Mouse (Mus musculus): ENCODE measurements around the gene Tekt3. TPM values are rescaled to one million over a fixed set of nuclear protein-coding genes. Genes with fewer than 3 reads are reported as not detected.

Gene Tekt3
- not detected in 2 replicates for polyA plus RNA-seq (2015; fragmentation: Nextera tagmentation; extraction: Ambion mirVana)

DNA sequence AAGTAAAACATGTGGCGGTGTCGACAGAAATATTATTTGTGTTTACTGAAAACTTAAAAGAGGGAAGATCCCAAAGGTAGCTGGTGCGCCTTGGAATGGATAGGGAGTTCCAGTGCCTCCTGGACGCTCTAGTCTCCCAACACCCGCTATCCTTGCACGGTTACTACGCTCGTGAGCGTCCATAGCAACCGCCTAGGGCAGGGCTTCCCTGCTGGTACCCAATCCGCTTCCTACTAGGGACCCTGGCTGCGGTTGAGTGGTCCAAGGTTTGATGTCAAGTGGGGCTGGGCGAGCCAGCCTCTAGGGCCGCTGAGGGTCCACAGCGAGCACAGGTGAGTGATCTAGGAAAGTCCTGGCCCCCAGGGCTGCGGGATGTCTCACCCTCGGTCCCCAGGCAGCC, at the start of gene Tekt3:
Gene Tekt3 (plus strand): TSS at position 209 of the 400 bp plus-strand sequence.
- WGBS (ENCODE audit: insufficient replicate concordance): 11% methylated on average over 17 of the region's 17 CpGs
- no peak for DNase-seq

DNA sequence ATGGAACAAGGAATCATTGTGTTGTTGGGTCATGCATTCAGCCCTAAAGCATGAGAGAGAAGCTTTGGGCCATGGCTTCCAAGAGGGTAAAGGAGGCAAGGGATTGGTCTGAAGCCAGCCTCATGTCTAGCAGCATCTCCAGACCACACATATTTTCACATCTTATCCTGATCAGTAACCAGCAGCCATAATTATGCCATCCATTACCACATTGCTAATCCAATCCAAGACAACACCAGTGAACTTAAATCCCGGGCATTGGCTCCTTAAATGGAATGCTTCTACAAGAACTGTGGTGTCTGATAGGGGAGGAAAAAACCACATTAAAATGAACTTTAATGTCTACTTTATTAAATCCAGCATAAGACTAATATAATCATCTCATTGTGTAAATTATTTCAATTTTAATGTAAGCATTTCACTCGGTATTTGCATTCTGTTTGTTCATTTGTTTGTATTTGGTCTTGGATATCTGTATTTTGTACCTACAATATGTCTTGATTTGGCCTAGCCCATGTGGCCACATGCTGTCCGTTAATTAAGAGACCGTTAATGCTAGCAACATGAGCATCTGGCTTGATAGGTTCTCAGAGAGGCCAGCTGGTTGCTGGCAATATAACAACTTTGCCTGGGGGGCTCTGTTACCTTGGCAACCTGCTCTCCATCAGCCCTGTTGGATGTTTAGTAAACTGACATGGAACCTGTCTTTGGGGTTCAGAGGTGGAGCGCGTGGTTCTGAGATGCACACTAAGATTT, 43.9 kb upstream of the Tekt3 start:
- Histone ChIP-seq H3K36me3 (no peaks in the 10 kb centered on the region), H3K4me1 (replicated peaks) (peaks cover 6% of the 10 kb centered on the region; the same call in 1 of the 2 replicates), H3K9ac (no peak overlapping the region), H3K27ac (no peak overlapping the region), H3K4me3 (replicated peaks) (no peak overlapping the region), H3K27me3 (no peaks in the 10 kb centered on the region), H3K4me2 (no peak overlapping the region), H3K9me3 (replicated peaks) (no peaks in the 10 kb centered on the region)
- ATAC-seq (ENCODE audit: low read depth) (no peak), DNase-seq (no peak)
- WGBS (ENCODE audit: insufficient replicate concordance): 73% methylated on average over 6 of the region's 6 CpGs

More for the DNA sequence above, at the start of gene Tekt3:
- H3K4me1 ChIP-seq (replicated peaks): no peaks in the 10 kb centered on the region
- H3K4me2 ChIP-seq: no peak within 1 kb of the TSS
- H3K27me3 ChIP-seq: peaks cover 16% of the 10 kb centered on the region
- H3K36me3 ChIP-seq: no peaks in the 10 kb centered on the region
- no peak within 1 kb of the TSS for H3K9ac ChIP-seq
- no peak for ATAC-seq (ENCODE audit: low read depth)
- H3K4me3 ChIP-seq (replicated peaks): no peak within 1 kb of the TSS
- H3K9me3 ChIP-seq (replicated peaks): no peaks in the 10 kb centered on the region
- H3K27ac ChIP-seq: no peak within 1 kb of the TSS

DNA sequence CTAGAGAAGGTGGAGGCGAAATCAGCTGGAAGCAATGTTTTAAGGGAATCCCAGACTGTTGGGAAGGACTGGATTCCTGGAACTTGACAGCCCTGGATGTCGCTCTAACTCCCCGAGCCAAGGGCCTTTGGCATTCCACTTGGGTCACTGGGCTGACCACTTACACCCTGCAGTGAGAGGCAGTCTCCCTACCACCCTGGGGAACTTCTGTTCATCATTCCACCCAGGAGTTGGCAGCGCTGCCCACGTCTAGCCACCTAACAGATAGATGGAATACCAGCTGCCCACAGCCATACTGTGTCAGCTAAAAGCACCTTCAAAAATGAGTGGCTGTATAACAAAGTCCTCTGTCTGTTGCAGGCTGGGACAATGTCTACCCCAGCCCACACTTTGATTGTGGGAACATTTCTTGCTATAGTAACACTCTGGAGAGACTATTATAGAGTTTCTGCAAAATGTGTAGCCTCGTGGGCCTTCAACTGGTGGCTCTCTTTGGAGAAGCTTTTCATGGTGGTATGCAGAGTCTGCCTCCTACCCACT, 43.3 kb upstream of the Tekt3 start:
- no peak for DNase-seq
- Histone ChIP-seq H3K9ac (no peak overlapping the region), H3K4me3 (replicated peaks) (no peak overlapping the region), H3K36me3 (no peaks in the 10 kb centered on the region), H3K27me3 (no peaks in the 10 kb centered on the region), H3K4me2 (no peak overlapping the region), H3K9me3 (replicated peaks) (no peaks in the 10 kb centered on the region), H3K27ac (no peak overlapping the region), H3K4me1 (replicated peaks) (peaks cover 6% of the 10 kb centered on the region; the same call in 1 of the 2 replicates)
- 61% methylated on average over 6 of the region's 6 CpGs for WGBS (ENCODE audit: insufficient replicate concordance)
- ATAC-seq (ENCODE audit: low read depth): no peak

DNA sequence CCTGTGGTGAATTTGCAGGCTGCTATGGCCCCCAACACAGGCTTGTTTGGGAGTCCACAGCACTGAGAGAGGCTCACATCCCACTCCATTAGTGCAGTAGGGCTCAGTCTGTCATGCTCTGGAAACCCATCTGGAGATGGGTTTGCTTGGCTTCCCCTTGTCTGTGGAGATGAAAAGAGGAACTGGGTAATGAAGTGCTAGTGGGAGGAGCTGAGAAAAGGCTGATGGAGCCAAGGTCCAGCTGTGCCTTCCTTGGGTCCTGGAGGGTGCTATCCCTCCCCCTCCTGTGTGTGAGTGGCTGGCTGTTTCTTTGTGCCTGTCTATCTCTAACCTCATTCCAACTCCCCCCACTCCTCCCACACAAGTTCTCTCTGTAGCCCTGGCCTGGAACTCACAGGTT, 40.8 kb upstream of the Tekt3 start:
- ATAC-seq (ENCODE audit: low read depth): 0 out of 2 replicates have a peak, but pooled peaks have one; percentile 12
- Histone ChIP-seq H3K9ac (no peak overlapping the region), H3K4me1 (replicated peaks) (peaks cover 6% of the 10 kb centered on the region; the same call in 1 of the 2 replicates), H3K27me3 (no peaks in the 10 kb centered on the region), H3K4me2 (no peak overlapping the region), H3K4me3 (replicated peaks) (no peak overlapping the region), H3K9me3 (replicated peaks) (no peaks in the 10 kb centered on the region), H3K36me3 (no peaks in the 10 kb centered on the region), H3K27ac (no peak overlapping the region)
- no peak for DNase-seq

DNA sequence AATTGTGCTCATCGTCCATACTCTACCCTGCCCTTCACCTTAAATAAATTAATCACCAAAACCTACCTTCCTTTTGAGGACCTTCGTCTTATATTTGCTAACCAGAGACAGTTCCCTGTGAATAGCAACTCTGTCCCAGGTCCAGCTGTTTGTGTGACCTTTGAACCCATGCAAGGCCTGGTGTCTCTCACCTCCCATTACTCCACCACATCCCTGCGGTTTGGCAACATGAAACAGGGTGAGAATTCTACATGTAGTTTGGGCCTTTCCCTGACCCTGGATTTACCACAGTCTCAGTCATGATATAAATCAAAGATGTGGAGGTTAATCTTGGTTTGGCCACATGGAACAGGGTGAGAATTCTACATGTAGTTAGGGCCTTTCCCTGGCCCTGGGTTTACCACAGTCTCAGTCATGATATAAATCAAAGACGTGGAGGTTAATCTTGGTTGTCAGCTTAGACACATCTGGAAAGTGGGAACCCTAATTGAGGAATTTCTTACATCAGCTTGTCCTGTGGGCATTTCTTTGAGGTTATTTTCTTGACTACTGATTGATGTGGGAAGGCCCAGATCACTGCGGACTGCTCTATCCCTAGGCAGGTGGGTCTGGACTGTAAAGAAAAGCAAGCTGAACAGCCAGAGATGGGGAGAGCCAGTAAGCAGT, 40.2 kb upstream of the Tekt3 start:
- H3K9me3 ChIP-seq (replicated peaks): no peaks in the 10 kb centered on the region
- no peak overlapping the region for H3K27ac ChIP-seq
- DNase-seq (no peak), ATAC-seq (ENCODE audit: low read depth) (no peak)
- no peaks in the 10 kb centered on the region for H3K36me3 ChIP-seq
- peaks cover 6% of the 10 kb centered on the region; the same call in 1 of the 2 replicates for H3K4me1 ChIP-seq (replicated peaks)
- H3K9ac ChIP-seq: no peak overlapping the region
- WGBS (ENCODE audit: insufficient replicate concordance): 58% methylated on average over 5 of the region's 5 CpGs
- no peak overlapping the region for H3K4me3 ChIP-seq (replicated peaks)
- H3K27me3 ChIP-seq: no peaks in the 10 kb centered on the region
- no peak overlapping the region for H3K4me2 ChIP-seq

DNA sequence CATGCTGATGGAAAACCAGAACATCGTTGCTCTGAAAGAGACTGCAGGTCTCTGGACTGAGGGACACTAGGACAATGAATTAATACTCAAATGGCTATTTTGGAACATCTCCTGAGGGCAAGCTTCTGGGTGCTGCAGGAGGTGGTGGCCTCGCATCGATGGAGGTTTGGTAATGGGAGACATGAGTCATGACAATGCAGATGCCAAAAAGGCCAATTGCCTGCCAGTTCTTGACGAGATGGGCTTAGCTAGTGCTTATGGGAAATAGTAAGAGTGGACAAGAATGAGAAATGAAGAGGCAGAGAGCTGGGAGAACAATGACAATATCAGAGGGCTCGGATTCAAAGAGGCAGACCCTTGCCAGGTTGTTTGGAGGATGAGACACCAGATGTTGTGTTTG, 38.0 kb upstream of the Tekt3 start:
- no peak overlapping the region for H3K9ac ChIP-seq
- no peaks in the 10 kb centered on the region for H3K36me3 ChIP-seq
- no peak overlapping the region for H3K4me3 ChIP-seq (replicated peaks)
- no peak overlapping the region for H3K4me2 ChIP-seq
- DNase-seq (no peak), ATAC-seq (ENCODE audit: low read depth) (no peak)
- H3K27ac ChIP-seq: no peak overlapping the region
- H3K9me3 ChIP-seq (replicated peaks): no peaks in the 10 kb centered on the region
- peaks cover 6% of the 10 kb centered on the region; the same call in 1 of the 2 replicates for H3K4me1 ChIP-seq (replicated peaks)
- 54% methylated on average over 5 of the region's 5 CpGs for WGBS (ENCODE audit: insufficient replicate concordance)
- no peaks in the 10 kb centered on the region for H3K27me3 ChIP-seq

DNA sequence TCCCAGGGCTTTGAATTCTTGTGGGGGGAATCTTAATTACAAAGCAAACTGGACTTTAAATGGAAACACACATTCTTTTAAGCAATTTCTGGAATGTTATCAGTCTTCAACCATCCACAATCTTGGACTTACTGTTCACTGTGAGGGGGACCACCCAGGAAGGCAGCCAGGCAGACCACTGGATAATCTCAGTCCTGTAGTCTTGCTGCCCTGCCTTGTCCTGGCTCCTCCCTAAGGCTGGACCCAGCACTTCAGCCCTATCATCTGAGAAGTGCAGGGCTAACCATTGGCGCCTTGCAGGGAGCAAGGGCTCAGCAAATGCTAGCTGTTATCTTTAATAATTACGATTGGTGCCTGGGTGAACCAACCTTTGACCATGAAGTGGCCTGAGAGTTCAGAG, 37.3 kb upstream of the Tekt3 start:
- H3K36me3 ChIP-seq: no peaks in the 10 kb centered on the region
- ATAC-seq (ENCODE audit: low read depth): no peak
- H3K27ac ChIP-seq: no peak overlapping the region
- no peaks in the 10 kb centered on the region for H3K27me3 ChIP-seq
- DNase-seq: no peak
- peaks cover 6% of the 10 kb centered on the region; the same call in 1 of the 2 replicates for H3K4me1 ChIP-seq (replicated peaks)
- 25% methylated on average over 2 of the region's 2 CpGs for WGBS (ENCODE audit: insufficient replicate concordance)
- no peaks in the 10 kb centered on the region for H3K9me3 ChIP-seq (replicated peaks)
- no peak overlapping the region for H3K4me3 ChIP-seq (replicated peaks)
- no peak overlapping the region for H3K4me2 ChIP-seq
- no peak overlapping the region for H3K9ac ChIP-seq

DNA sequence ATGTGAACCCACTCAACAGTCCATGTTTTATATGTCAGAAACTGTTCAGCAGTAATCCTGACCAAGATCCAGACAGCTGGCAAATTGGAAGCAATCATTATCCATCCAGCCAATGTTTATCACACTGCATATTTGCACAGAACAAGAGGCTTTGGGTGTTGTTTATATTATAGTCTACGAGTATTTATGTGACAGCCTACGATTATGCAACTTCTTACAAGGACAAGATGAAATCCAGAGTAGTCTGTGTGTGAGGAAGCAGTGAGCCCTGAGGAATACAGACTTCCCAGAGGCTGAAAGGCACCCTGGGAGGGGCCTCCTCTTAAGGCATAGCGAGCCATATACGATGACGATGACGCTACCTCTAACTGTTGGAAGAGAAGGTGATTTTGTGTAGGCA, 36.0 kb upstream of the Tekt3 start:
- Histone ChIP-seq H3K27ac (no peak overlapping the region), H3K4me2 (no peak overlapping the region), H3K27me3 (no peaks in the 10 kb centered on the region), H3K9ac (no peak overlapping the region), H3K4me3 (replicated peaks) (no peak overlapping the region), H3K9me3 (replicated peaks) (no peaks in the 10 kb centered on the region), H3K4me1 (replicated peaks) (peaks cover 6% of the 10 kb centered on the region; the same call in 1 of the 2 replicates), H3K36me3 (no peaks in the 10 kb centered on the region)
- no peak for ATAC-seq (ENCODE audit: low read depth)
- no peak for DNase-seq
- WGBS (ENCODE audit: insufficient replicate concordance): 64% methylated on average over 6 of the region's 6 CpGs

DNA sequence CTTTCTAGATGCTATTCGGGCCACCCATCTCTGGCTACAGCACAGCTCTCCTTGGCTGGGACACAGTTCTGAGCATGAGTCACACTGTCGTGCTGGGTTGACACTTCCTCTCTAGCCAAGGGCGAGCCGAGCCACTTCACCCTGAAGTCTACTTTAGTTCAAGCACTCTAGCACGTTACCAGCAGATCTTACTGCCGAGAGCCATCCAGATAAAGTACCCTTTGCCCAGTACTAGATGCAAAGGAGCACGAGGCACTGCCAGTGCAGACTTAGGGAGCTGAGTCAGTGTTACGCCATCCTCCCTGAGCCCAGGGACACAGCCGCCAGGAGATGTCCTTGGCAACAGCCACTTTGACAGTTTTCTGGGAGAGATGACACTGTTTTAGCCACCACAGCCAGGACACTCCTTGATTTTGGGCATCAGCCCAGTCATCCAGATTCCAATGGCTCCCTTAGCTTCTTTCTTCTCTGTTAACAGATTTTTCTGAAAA, 34.8 kb upstream of the Tekt3 start:
- ATAC-seq (ENCODE audit: low read depth) (no peak), DNase-seq (no peak)
- Histone ChIP-seq H3K27me3 (no peaks in the 10 kb centered on the region), H3K27ac (no peak overlapping the region), H3K4me1 (replicated peaks) (no peaks in the 10 kb centered on the region), H3K36me3 (no peaks in the 10 kb centered on the region), H3K9me3 (replicated peaks) (no peaks in the 10 kb centered on the region), H3K4me2 (no peak overlapping the region), H3K9ac (no peak overlapping the region), H3K4me3 (replicated peaks) (no peak overlapping the region)
- WGBS (ENCODE audit: insufficient replicate concordance): 36% methylated on average over 9 of the region's 9 CpGs

DNA sequence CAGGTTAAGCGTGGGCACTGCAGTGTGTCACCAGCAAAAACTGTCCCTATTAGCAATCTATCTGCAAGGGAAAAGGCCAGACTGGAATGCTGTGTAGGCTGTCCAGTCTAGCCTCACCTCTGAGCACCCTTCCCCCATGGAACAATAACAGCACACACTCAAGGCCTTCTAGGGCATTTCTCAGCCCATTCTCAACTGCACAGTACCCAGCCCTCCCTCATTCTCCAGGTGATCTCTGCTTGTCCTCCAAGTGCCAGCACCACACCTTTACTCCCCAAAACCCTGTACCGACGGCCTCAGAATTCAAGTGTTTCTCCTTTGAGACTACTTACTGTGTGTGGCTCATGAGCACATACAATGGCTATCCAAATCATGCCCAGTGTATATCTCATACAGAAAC, 33.3 kb upstream of the Tekt3 start:
- no peaks in the 10 kb centered on the region for H3K36me3 ChIP-seq
- DNase-seq: no peak
- no peak overlapping the region for H3K4me2 ChIP-seq
- WGBS (ENCODE audit: insufficient replicate concordance): 75% methylated on average over 3 of the region's 3 CpGs
- H3K9me3 ChIP-seq (replicated peaks): no peaks in the 10 kb centered on the region
- ATAC-seq (ENCODE audit: low read depth): no peak
- H3K27me3 ChIP-seq: no peaks in the 10 kb centered on the region
- H3K4me3 ChIP-seq (replicated peaks): no peak overlapping the region
- H3K27ac ChIP-seq: no peak overlapping the region
- no peaks in the 10 kb centered on the region for H3K4me1 ChIP-seq (replicated peaks)
- H3K9ac ChIP-seq: no peak overlapping the region

DNA sequence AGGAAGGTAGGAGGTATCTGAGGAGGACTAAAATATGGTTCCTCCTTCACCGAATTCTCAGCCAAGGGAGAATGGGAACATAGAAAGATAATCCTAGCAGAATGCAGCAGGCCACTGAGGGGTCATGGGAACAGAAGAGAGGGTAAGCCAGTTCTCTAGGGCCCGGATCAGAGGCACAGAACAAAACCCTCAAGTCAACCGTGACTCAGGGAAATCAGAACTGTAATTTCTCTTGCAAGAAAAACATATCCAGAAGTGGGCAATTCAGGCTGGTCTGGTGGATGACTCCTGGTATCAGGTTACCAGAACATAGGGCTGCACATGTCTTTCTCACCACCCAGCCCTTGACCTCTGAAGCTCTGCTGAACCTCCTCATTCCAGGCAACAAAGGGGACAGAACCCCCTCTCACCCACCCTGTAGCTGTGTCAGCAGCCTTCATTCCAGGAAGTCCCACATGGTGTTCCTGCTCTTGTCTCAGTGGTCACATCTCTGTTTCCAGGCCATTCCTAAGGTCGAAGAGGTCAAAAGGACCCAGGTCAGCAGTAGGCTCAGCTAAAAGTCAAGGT, 32.2 kb upstream of the Tekt3 start:
- no peaks in the 10 kb centered on the region for H3K9me3 ChIP-seq (replicated peaks)
- no peak overlapping the region for H3K4me2 ChIP-seq
- ATAC-seq (ENCODE audit: low read depth) (no peak), DNase-seq (no peak)
- no peaks in the 10 kb centered on the region for H3K36me3 ChIP-seq
- no peak overlapping the region for H3K4me3 ChIP-seq (replicated peaks)
- WGBS (ENCODE audit: insufficient replicate concordance): 51% methylated on average over 4 of the region's 4 CpGs
- no peaks in the 10 kb centered on the region for H3K27me3 ChIP-seq
- no peak overlapping the region for H3K9ac ChIP-seq
- H3K27ac ChIP-seq: no peak overlapping the region
- no peaks in the 10 kb centered on the region for H3K4me1 ChIP-seq (replicated peaks)

Measured in liver, embryonic 13.5 days (tissue).